Mouse (Mus musculus): ENCODE measurements around the gene Ralgps1. TPM values are rescaled to one million over a fixed set of nuclear protein-coding genes. Genes with fewer than 3 reads are reported as not detected.

Ralgps1 gene
- total RNA-seq, 2 experiments from 2014 or later, result 62.8 to 70.2 TPM

GRCm38 (mm10) chr2:33269132-33269493 is 102.2 kb downstream of the Ralgps1 start:
- intact Hi-C loops (cut with DNase I), result loop anchor here (5.0 kb wide), 1 partner anchor 48 kb away; no protein-coding TSS in a partner anchor
- DNase-seq (ENCODE audit: extremely low spot score in 1 of 2, low spot score in 2 of 2), result no peak
- TF ChIP-seq CTCF (IDR thresholded peaks at IDR 0.05), result no peak
- Histone ChIP-seq H3K27ac (no peak overlapping the region; the same call in 1 of the 2 replicates), H3K4me3 (no peak overlapping the region)

- H3K4me3 ChIP-seq, result no peak overlapping the region
- intact Hi-C loops (cut with DNase I), result loop anchor here (5.0 kb wide), 1 partner anchor 49 kb away; no protein-coding TSS in a partner anchor
- no peak for DNase-seq (ENCODE audit: extremely low spot score in 1 of 2, low spot score in 2 of 2)
- H3K27ac ChIP-seq, result peak overlapping the region; percentile 30; the same call in 1 of the 2 replicates
- no peak for TF ChIP-seq CTCF (IDR thresholded peaks at IDR 0.05)
Measured at GRCm38 (mm10) chr2:33268384-33269131, 102.7 kb downstream of the Ralgps1 start.

GRCm38 (mm10) chr2:33267075-33267474 is 104.2 kb downstream of the Ralgps1 start:
- no peak overlapping the region for H3K4me3 ChIP-seq
- DNase-seq (ENCODE audit: extremely low spot score in 1 of 2, low spot score in 2 of 2), result no peak
- TF ChIP-seq CTCF (IDR thresholded peaks at IDR 0.05), result no peak
- intact Hi-C loops (cut with DNase I), result loop anchor here (5.0 kb wide), 1 partner anchor 50 kb away; no protein-coding TSS in a partner anchor
- peak overlapping the region; percentile 34; the same call in 1 of the 2 replicates for H3K27ac ChIP-seq

GRCm38 (mm10) chr2:33265793-33266192 is 105.5 kb downstream of the Ralgps1 start:
- Histone ChIP-seq H3K4me3 (no peak overlapping the region), H3K27ac (peak overlapping the region; percentile 82)
- intact Hi-C loops (cut with DNase I), result loop anchor here (5.0 kb wide), 1 partner anchor 52 kb away; no protein-coding TSS in a partner anchor
- DNase-seq (ENCODE audit: extremely low spot score in 1 of 2, low spot score in 2 of 2), result no peak
- TF ChIP-seq CTCF (IDR thresholded peaks at IDR 0.05), result peak; percentile 7; the same call in 1 of the 2 replicates

GRCm38 (mm10) chr2:33261475-33261874 is 109.8 kb downstream of the Ralgps1 start:
- Histone ChIP-seq H3K27ac (peak overlapping the region; percentile 42), H3K4me3 (no peak overlapping the region)
- intact Hi-C loops (cut with DNase I), result no loop called here
- TF ChIP-seq CTCF (IDR thresholded peaks at IDR 0.05), result no peak
- DNase-seq (ENCODE audit: extremely low spot score in 1 of 2, low spot score in 2 of 2), result no peak

- no peak for TF ChIP-seq CTCF (IDR thresholded peaks at IDR 0.05)
- DNase-seq (ENCODE audit: extremely low spot score in 1 of 2, low spot score in 2 of 2), result peak; percentile 43 to 66
- Histone ChIP-seq H3K27ac (peak overlapping the region; percentile 42), H3K4me3 (no peak overlapping the region)
- intact Hi-C loops (cut with DNase I), result no loop called here
Measured at GRCm38 (mm10) chr2:33260772-33261171, 110.5 kb downstream of the Ralgps1 start.

GRCm38 (mm10) chr2:33256769-33257537 is 114.3 kb downstream of the Ralgps1 start:
- no peak for DNase-seq (ENCODE audit: extremely low spot score in 1 of 2, low spot score in 2 of 2)
- intact Hi-C loops (cut with DNase I), result no loop called here

GRCm38 (mm10) chr2:33254318-33254985 is 116.8 kb downstream of the Ralgps1 start:
- no peak for TF ChIP-seq CTCF (IDR thresholded peaks at IDR 0.05)

More at GRCm38 (mm10) chr2:33256769-33257537, 114.3 kb downstream of the Ralgps1 start:
- peak overlapping the region; percentile 57 for H3K27ac ChIP-seq
- no peak overlapping the region for H3K4me3 ChIP-seq
- no peak for TF ChIP-seq CTCF (IDR thresholded peaks at IDR 0.05)

GRCm38 (mm10) chr2:33253572-33254190 is 117.6 kb downstream of the Ralgps1 start:
- intact Hi-C loops (cut with DNase I), result no loop called here
- no peak overlapping the region for H3K4me3 ChIP-seq
- DNase-seq (ENCODE audit: extremely low spot score in 1 of 2, low spot score in 2 of 2), result no peak
- TF ChIP-seq CTCF (IDR thresholded peaks at IDR 0.05), result no peak
- peak overlapping the region; percentile 28; the same call in 1 of the 2 replicates for H3K27ac ChIP-seq

More at GRCm38 (mm10) chr2:33254318-33254985, 116.8 kb downstream of the Ralgps1 start:
- DNase-seq (ENCODE audit: extremely low spot score in 1 of 2, low spot score in 2 of 2), result no peak
- Histone ChIP-seq H3K4me3 (no peak overlapping the region), H3K27ac (no peak overlapping the region)
- intact Hi-C loops (cut with DNase I), result no loop called here

- TF ChIP-seq CTCF (IDR thresholded peaks at IDR 0.05), result no peak
- no peak overlapping the region for H3K27ac ChIP-seq
- intact Hi-C loops (cut with DNase I), result no loop called here
- DNase-seq (ENCODE audit: extremely low spot score in 1 of 2, low spot score in 2 of 2), result no peak
- H3K4me3 ChIP-seq, result no peak overlapping the region
Measured at GRCm38 (mm10) chr2:33252751-33253150, 118.5 kb downstream of the Ralgps1 start.

All from left cerebral cortex, adult 2 months (tissue).